Mouse (Mus musculus) layer of hippocampus, adult 2 months (tissue): ENCODE data around the gene Uqcc1. TPM values are rescaled to one million over a fixed set of nuclear protein-coding genes. Genes with fewer than 3 reads are reported as not detected.

Source experiments
- DNase-seq, 2 experiments: peaks; one replicate each; pipeline ENCODE4 v3.0.0; 2022; ENCODE audit warnings: low spot score in 2 of 2
- H3K27ac ChIP-seq: fragments of 200-600 bp; 2 replicates; pipeline ENCODE4 v1.8.1; 2022
- H3K4me3 ChIP-seq: fragments of 200-600 bp; 2 replicates; pipeline ENCODE4 v1.8.1; 2022; ENCODE audit warnings: mild to moderate bottlenecking
- CTCF ChIP-seq: fragments of 200-600 bp; conservative IDR thresholded peaks from 2 replicates; pipeline ENCODE4 v1.8.1; 2022; ENCODE audit warnings: antibody characterized with exemption, mild to moderate bottlenecking, moderate library complexity
- total RNA-seq, 2 experiments: library from RNA; stranded (reverse); gene quantifications; 2 replicates each; pipeline ENCODE4 v1.2.3; 2021

Gene Uqcc1
- total RNA-seq, 2 experiments from 2014 or later, result 73.6 to 81.6 TPM

DNA sequence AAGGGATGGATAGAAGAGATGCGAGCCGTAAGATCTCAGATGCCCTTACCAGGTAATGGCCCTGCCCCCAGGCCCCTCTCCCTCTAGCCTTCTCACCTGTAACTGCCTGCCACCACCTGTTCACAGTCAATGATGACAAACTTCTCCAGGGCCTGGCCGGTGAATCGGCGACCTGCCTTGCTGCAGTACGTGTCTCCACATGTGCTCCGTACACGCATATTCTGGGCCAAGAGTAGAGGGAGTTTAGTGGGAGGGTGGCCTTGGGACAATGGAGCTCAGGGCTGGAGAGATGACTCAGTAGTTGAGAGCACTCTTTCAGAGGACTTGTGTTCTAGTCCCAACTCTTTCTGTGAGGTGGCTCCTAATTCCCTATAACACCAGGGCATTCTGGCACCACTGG is 99.3 kb downstream of the Uqcc1 start:
- no peak overlapping the region for H3K27ac ChIP-seq
- no peak overlapping the region for H3K4me3 ChIP-seq
- DNase-seq, result no peak
- no peak for TF ChIP-seq CTCF

DNA sequence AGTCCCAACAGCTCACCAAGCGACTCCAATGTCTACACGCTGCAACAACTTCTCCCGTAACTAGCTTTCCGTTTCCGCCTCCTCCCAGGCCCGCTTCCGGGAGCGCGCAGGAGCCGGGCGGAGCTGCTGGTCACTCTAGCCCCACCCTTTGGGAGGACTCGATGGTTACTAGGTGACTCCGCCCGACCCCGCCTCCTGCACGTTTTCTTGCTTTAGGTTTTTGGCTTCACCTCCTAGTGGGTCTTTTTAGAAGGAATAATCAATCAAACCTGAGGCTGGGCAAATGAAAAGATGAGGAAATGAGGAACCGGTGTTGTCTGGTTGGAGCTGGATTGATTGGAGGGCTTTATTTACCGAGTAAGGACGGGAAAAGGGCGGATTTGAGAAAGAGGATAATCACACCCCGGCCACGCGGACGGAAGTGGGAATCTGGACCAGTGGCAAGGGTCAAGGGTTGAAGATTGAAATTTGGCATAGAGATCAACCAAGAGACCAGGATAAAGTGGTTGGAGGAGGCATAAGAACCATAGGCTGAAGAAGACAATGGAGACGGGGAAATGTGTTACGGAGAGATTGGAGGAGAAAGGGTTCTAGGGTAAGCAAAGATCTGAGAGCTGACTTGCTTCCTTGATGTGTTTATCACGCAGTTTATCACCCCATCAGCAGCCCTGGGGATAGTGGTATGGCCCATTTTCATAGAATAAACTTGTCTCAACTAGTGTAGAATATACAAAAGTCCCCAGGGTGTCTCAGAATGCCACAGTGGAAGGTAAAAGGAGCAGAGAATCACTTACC is 103.3 kb downstream of the Uqcc1 start, which contains the start of gene Eif6:
Eif6 (minus strand) TSS at position 296 of the 795 bp plus-strand sequence.
- no peak for TF ChIP-seq CTCF
- peak within 1 kb of the TSS; percentile 87 for H3K27ac ChIP-seq
- peak; percentile 82 to 87 for DNase-seq
- peak within 1 kb of the TSS; percentile 87 for H3K4me3 ChIP-seq

DNA sequence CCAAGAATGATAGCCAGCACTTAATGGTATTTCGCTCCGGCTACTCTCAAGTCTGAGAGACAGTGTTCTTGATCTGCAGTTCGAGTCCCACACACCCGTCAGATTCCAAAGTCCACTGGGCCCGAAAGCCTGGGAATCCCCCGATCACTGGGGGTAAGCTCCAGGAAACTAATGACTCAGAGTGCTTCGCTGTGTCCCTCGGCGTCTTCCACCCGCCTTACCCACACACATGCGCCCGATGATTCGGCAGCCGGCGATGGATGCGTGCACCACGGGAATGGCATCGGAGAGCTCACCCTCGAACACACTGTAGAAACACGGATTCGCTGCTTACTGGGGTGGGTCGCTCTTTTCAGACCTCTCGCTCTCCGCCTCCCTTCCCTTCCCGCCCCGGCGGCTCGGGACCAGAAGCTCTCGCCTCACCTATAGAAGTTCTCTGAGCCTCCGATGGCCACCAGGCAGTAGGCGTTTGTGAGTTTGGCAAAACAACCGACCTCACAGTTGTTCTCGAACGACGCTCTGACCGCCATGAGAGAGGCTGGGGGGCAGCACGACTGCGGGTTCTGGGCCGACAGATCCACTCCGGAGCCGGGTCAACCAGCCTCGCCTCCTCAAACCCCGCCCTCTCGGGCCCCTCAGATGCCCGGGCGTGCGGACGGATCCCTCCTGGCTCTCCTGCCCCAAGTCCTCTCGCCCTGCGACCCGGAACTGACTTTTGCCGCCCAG is 104.0 kb downstream of the Uqcc1 start:
- DNase-seq, result no peak
- Histone ChIP-seq H3K4me3 (peak overlapping the region; percentile 87), H3K27ac (peak overlapping the region; percentile 87)
- TF ChIP-seq CTCF, result no peak

DNA sequence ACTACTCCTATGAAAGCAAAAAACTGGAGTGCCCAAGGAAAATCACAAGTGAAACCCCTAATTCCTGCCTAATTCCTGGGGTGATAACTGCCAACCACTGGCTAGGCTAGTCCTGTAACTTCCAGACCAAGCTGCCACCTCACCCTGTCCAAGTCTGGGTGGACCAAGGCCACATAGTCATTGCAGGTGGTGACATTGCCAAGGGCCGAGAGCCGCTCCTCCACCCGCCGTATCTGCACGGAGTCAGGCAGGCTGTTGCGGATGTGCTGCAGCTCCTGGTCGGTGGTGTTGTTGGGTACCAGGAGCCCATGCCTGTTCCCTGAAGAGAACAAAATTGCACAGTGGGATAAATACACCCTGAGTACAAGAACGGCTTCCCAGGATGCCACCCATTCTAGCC is 106.4 kb downstream of the Uqcc1 start:
- Histone ChIP-seq H3K4me3 (no peak overlapping the region), H3K27ac (no peak overlapping the region)
- DNase-seq, result no peak
- TF ChIP-seq CTCF, result no peak

DNA sequence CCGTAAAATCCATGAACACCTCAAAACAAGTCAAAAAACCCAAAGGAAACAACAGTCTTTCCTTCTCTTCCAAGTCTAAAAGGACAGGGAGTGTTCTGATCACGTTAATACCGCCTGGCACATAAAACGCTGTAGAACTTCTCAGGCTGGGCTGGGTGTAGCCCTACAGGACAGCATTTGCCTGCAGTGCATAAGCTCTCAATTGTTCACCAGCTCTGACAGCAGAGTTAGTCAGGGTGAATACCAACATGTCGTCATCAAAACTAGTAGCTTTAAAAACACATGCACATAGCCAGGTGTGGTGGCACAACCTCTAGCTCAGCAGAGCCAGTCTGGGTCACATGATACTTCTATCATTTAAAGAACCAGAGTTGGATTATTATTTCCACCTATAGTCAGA is 109.3 kb downstream of the Uqcc1 start:
- Histone ChIP-seq H3K4me3 (no peak overlapping the region), H3K27ac (no peak overlapping the region)
- no peak for TF ChIP-seq CTCF
- DNase-seq, result no peak

- Histone ChIP-seq H3K4me3 (peak overlapping the region; percentile 95), H3K27ac (peak overlapping the region; percentile 94)
- DNase-seq, result no peak
- no peak for TF ChIP-seq CTCF
Observed at GRCm38 (mm10) chr2:155819449-155820251, 110.5 kb downstream of the Uqcc1 start.

- Histone ChIP-seq H3K27ac (peak within 1 kb of the TSS; percentile 94), H3K4me3 (peak within 1 kb of the TSS; percentile 95)
- DNase-seq, result no peak
- no peak for TF ChIP-seq CTCF
Observed at GRCm38 (mm10) chr2:155819392-155819448, 110.9 kb downstream of the Uqcc1 start, which contains the start of gene BC029722. BC029722 (minus strand) TSS chr2:155819426.

DNA sequence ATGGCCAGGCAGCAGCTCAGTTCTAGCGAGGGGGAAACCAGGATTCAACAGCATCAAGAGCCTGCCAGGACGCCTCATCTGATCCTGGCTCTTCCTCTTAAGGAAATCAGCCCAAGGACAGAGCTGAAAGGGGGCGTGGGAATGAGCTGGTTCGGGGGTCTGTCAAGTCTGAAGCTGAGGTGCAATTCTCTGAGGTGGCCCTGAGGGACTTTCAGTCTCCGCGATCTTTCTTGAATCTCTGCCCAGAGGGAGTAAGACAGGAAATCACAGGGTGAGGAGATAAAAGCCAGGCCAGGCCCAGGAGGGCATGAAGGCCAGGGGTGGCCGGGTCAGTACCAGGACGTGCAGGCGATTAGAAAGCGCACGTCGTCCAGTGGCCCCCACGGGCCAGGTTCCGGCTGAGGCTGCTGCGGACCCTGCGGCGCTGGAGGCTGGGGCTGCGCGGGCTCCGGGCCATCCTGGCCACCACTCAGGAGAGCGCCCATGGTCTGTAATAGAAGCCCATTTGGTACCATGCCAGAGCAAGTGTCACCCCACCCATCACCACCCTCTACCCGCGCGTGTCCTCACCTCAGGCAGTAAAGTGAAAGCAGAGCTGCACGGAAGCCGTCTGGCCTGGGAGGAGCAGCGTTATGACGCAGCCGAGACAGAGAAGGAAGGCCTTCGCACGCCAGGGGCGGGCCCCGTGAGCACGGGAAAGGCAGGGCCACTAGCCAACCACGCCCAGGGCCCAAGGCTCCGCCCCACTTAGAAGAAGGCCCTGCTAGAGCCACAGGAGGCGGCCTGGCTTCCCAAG is 111.3 kb downstream of the Uqcc1 start:
- TF ChIP-seq CTCF, result peak; percentile 8; the same call in 1 of the 2 replicates
- peak; percentile 93 to 95 for DNase-seq
- peak overlapping the region; percentile 95 for H3K4me3 ChIP-seq
- peak overlapping the region; percentile 94 for H3K27ac ChIP-seq

GRCm38 (mm10) chr2:155817301-155818245 is 112.5 kb downstream of the Uqcc1 start:
- TF ChIP-seq CTCF, result no peak
- no peak for DNase-seq
- peak overlapping the region; percentile 95 for H3K4me3 ChIP-seq
- peak overlapping the region; percentile 94 for H3K27ac ChIP-seq

DNA sequence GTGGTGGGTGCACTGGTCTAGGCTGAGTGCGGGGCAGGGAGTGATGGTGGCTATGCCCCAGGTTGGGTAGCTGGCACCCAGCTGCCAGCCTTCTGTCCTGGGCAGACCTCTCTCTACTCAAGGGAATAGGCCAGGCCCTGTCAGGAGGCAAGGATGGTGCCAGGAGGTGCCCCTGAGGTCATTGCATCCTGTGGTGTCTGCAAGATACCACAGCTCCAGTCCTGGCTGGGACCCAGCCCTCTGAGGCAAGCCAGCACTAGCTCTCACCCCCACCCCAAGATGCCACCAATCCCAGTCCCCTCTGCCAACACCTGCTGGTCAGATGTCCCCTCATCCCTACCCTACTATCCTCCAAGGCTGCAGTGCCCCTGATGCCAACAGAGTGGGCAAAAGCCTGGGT is 113.9 kb downstream of the Uqcc1 start:
- DNase-seq, result no peak
- TF ChIP-seq CTCF, result no peak
- Histone ChIP-seq H3K4me3 (no peak overlapping the region), H3K27ac (peak overlapping the region; percentile 32; the same call in 1 of the 2 replicates)

DNA sequence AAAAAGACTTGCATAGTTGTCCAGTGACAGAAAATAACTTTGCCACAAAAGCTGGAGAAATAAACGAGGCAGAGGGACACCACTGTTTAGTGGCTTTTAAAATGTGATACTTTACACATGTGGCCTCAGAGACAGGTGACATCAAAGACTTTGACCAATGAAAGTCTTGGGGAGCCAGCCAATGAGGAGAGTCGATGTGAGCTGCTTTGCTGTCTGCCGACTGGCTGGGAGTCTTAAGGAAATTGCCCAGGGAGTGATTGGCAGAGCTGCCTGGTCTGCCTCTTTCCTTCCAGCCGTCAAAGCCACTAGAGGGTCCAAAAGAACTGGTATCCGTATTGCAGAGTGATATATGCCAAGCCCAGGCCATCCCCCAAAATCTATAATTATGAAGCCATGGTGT is 115.3 kb downstream of the Uqcc1 start:
- no peak for TF ChIP-seq CTCF
- no peak for DNase-seq
- peak overlapping the region; percentile 28; the same call in 1 of the 2 replicates for H3K27ac ChIP-seq
- H3K4me3 ChIP-seq, result no peak overlapping the region

DNA sequence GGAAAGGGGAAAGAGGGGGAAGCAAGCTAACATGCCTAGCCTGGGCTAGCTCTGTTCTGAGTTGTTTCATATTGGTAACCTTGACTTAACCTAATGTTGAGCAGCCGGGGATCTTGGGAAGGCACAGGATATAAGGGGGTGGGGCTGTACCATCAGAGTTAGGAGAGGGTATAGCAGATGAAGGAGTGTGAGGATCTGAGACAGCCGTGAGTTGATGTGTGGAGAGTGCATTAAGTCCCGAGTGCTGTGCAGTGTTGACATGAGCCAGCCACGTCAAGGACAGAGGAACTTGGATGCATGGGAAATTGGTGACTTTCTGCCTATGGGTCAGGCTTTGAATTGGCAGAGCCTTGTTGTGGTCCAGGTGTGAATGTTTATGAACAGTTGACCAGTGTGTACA is 117.5 kb downstream of the Uqcc1 start:
- no peak for TF ChIP-seq CTCF
- DNase-seq, result no peak
- Histone ChIP-seq H3K4me3 (no peak overlapping the region), H3K27ac (peak overlapping the region; percentile 58)
